Mouse (Mus musculus): Measurements from ENCODE around the gene Cd300e.

Cd300e gene
- long read RNA-seq, experiment 1: 0 reads
- long read RNA-seq, experiment 2: 0 reads

- intact Hi-C loops (cut with DNase I): no loop called here
These were observed at the start of gene Cd300e for GRCm38 (mm10) chr11:115062077-115062476. Cd300e (minus strand) TSS chr11:115062177.

- intact Hi-C loops (cut with DNase I): no loop called here
These were observed 48.3 kb upstream of the Cd300e start for GRCm38 (mm10) chr11:115110271-115110670.

GRCm38 (mm10) chr11:115108176-115108575 lies 46.2 kb upstream of the Cd300e start:
- intact Hi-C loops (cut with DNase I): no loop called here

- intact Hi-C loops (cut with DNase I): no loop called here
These were observed 45.5 kb upstream of the Cd300e start for GRCm38 (mm10) chr11:115107403-115107916.

GRCm38 (mm10) chr11:115106638-115107037 lies 44.7 kb upstream of the Cd300e start:
- intact Hi-C loops (cut with DNase I): no loop called here

- intact Hi-C loops (cut with DNase I): no loop called here
These were observed 43.0 kb upstream of the Cd300e start for GRCm38 (mm10) chr11:115104769-115105563.

- intact Hi-C loops (cut with DNase I): no loop called here
These were observed 41.8 kb upstream of the Cd300e start for GRCm38 (mm10) chr11:115103470-115104413.

GRCm38 (mm10) chr11:115102116-115102515 lies 40.1 kb upstream of the Cd300e start:
- intact Hi-C loops (cut with DNase I): no loop called here

GRCm38 (mm10) chr11:115101615-115102051 lies 39.7 kb upstream of the Cd300e start:
- intact Hi-C loops (cut with DNase I): no loop called here

GRCm38 (mm10) chr11:115100741-115101140 lies 38.8 kb upstream of the Cd300e start:
- intact Hi-C loops (cut with DNase I): no loop called here

GRCm38 (mm10) chr11:115100032-115100621 lies 38.1 kb upstream of the Cd300e start:
- intact Hi-C loops (cut with DNase I): no loop called here

GRCm38 (mm10) chr11:115099241-115099840 lies 37.4 kb upstream of the Cd300e start:
- intact Hi-C loops (cut with DNase I): no loop called here

- intact Hi-C loops (cut with DNase I): no loop called here
These were observed 36.4 kb upstream of the Cd300e start for GRCm38 (mm10) chr11:115098203-115098932.

- intact Hi-C loops (cut with DNase I): no loop called here
These were observed 30.2 kb upstream of the Cd300e start for GRCm38 (mm10) chr11:115092140-115092539.

- intact Hi-C loops (cut with DNase I): no loop called here
These were observed 29.5 kb upstream of the Cd300e start, which contains the start of gene Rab37 for GRCm38 (mm10) chr11:115091362-115091901. Rab37 (plus strand) TSS chr11:115091431.

GRCm38 (mm10) chr11:115089853-115090252 lies 27.9 kb upstream of the Cd300e start:
- intact Hi-C loops (cut with DNase I): no loop called here

GRCm38 (mm10) chr11:115086213-115086612 lies 24.2 kb upstream of the Cd300e start:
- intact Hi-C loops (cut with DNase I): no loop called here

GRCm38 (mm10) chr11:115085064-115085463 lies 23.1 kb upstream of the Cd300e start:
- intact Hi-C loops (cut with DNase I): no loop called here

GRCm38 (mm10) chr11:115084595-115084994 lies 22.6 kb upstream of the Cd300e start:
- intact Hi-C loops (cut with DNase I): no loop called here
